Mouse (Mus musculus) G1E (cell line): ENCODE data around the gene Kcna6.

Experiments
- CTCF ChIP-seq: IDR thresholded peaks from 2 replicates; pipeline ENCODE4 v1.5.1; 2012; ENCODE audit warnings: low read depth, low read length, inconsistent platforms, mixed read lengths
- GATA1 ChIP-seq: IDR thresholded peaks from 2 replicates; pipeline ENCODE4 v1.6.1; 2012; ENCODE audit warnings: borderline replicate concordance, low read length, inconsistent platforms, mixed read lengths
- GATA2 ChIP-seq: IDR thresholded peaks from 2 replicates; pipeline ENCODE4 v1.6.1; 2012; ENCODE audit warnings: low read depth, low read length, inconsistent platforms, borderline replicate concordance
- POLR2AphosphoS5 ChIP-seq: IDR thresholded peaks from 2 replicates; pipeline ENCODE4 v1.6.1; 2012; ENCODE audit warnings: low read depth, low read length, inconsistent platforms; ENCODE audit not compliant: insufficient replicate concordance

GRCm38 (mm10) chr6:126783651-126784066 lies 43.2 kb upstream of the Kcna6 start:
- TF ChIP-seq GATA1 (no peak), CTCF (no peak), GATA2 (no peak), POLR2AphosphoS5 (no peak)
